Mouse (Mus musculus) E14TG2a.4 (cell line): ENCODE results near the gene Plekhm2.

Source experiments
- CTCF ChIP-seq: conservative IDR thresholded peaks from 2 replicates; pipeline ENCODE4 v1.5.1; 2014; ENCODE audit warnings: low read length
- NANOG ChIP-seq: IDR thresholded peaks from 2 replicates; pipeline ENCODE4 v1.6.1; 2014; ENCODE audit warnings: borderline replicate concordance, low read length, mixed read lengths
- POU5F1 ChIP-seq: IDR thresholded peaks from 2 replicates; pipeline ENCODE4 v1.6.1; 2014; ENCODE audit warnings: low read length, borderline replicate concordance

DNA sequence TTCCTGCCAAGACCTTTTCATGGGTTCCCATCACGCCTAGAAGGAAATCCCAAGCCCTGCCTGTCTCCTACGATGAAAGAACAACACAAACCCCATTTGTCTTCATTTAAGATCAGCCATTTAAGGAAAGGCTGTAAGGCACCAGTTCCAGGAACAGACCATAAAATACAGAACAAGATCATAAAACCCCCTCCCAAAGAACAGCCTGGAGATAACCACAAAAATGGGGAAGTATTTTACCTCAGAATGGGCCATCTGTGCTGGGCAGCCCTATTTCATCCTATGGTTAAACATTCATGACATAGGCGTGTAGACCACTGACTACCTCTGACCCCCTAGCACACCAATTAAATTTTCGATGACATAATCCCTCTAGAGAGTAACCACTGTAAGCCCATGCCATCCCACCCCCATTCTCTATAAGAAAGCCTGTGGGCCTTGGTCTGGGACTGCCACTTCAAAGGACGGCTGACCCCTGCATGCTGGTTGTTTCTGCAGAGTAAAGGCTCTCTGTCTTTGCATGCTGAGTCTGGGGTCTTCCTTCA lies 49.0 kb upstream of the Plekhm2 start:
- no peak for TF ChIP-seq CTCF
- no peak for TF ChIP-seq NANOG
- TF ChIP-seq POU5F1, result no peak
